Mouse (Mus musculus): ENCODE results near the gene Mical3.

- no peak for TF ChIP-seq CTCF (IDR thresholded peaks at IDR 0.05; ENCODE audit: extremely low read depth, insufficient read depth, low read length)
- TF ChIP-seq POLR2A (IDR thresholded peaks at IDR 0.05; ENCODE audit: extremely low read depth, insufficient read depth, low read length) = no peak
These were observed 200.1 kb downstream of the Mical3 start for GRCm38 (mm10) chr6:120930450-120931306.

Data from cortical plate, adult 2 months (tissue).